Mouse (Mus musculus) brain, embryonic 14.5 days (tissue): ENCODE results near the gene Il17rb.

ENCODE experiments used
- CTCF ChIP-seq: fragments of 200-500 bp; IDR thresholded peaks from 2 replicates; pipeline ENCODE4 v1.5.1; 2012; ENCODE audit warnings: inconsistent platforms, mild to moderate bottlenecking, moderate library complexity, borderline replicate concordance; ENCODE audit not compliant: insufficient read depth, insufficient read length; ENCODE audit errors: extremely low read depth
- POLR2A ChIP-seq: fragments of 200-500 bp; IDR thresholded peaks from 2 replicates; pipeline ENCODE4 v1.6.1; 2012; ENCODE audit warnings: mild to moderate bottlenecking, inconsistent platforms, borderline replicate concordance; ENCODE audit not compliant: poor library complexity, insufficient read depth, insufficient read length, severe bottlenecking; ENCODE audit errors: extremely low read depth

GRCm38 (mm10) chr14:29999475-29999811, 9.3 kb downstream of the Il17rb start:
- TF ChIP-seq POLR2A (no peak), CTCF (no peak)
